Mouse (Mus musculus) lung, postnatal 25 days (tissue): ENCODE measurements around the gene Npr1.

Experiments
- DNase-seq: peaks from one replicate; pipeline ENCODE4 v3.0.0; 2022; ENCODE audit warnings: low spot score

The Npr1 gene

GRCm38 (mm10) chr3:90437131-90437530, 28.5 kb downstream of the Npr1 start:
- DNase-seq: no peak

- DNase-seq: peak; percentile 86
Measured at GRCm38 (mm10) chr3:90434073-90434730, 31.5 kb downstream of the Npr1 start.

GRCm38 (mm10) chr3:90433381-90434020, 32.2 kb downstream of the Npr1 start, which contains the start of gene Ints3:
Gene Ints3, minus strand, starts transcription at chr3:90433622.
- peak; percentile 100 for DNase-seq

GRCm38 (mm10) chr3:90432811-90433219, 32.9 kb downstream of the Npr1 start:
- peak; percentile 41 for DNase-seq

GRCm38 (mm10) chr3:90432348-90432747, 33.3 kb downstream of the Npr1 start:
- DNase-seq: no peak

GRCm38 (mm10) chr3:90429576-90429975, 36.1 kb downstream of the Npr1 start:
- no peak for DNase-seq

GRCm38 (mm10) chr3:90428186-90428585, 37.5 kb downstream of the Npr1 start:
- DNase-seq: peak; percentile 37

GRCm38 (mm10) chr3:90427574-90427973, 38.1 kb downstream of the Npr1 start:
- DNase-seq: no peak

GRCm38 (mm10) chr3:90425499-90425898, 40.2 kb downstream of the Npr1 start:
- no peak for DNase-seq

- no peak for DNase-seq
Measured at GRCm38 (mm10) chr3:90423549-90423948, 42.1 kb downstream of the Npr1 start.

GRCm38 (mm10) chr3:90420696-90421095, 45.0 kb downstream of the Npr1 start:
- DNase-seq: no peak

- DNase-seq: no peak
Measured at GRCm38 (mm10) chr3:90413011-90413396, 52.7 kb downstream of the Npr1 start.

GRCm38 (mm10) chr3:90412312-90413010, 53.2 kb downstream of the Npr1 start:
- peak; percentile 83 for DNase-seq

GRCm38 (mm10) chr3:90408721-90409120, 56.9 kb downstream of the Npr1 start:
- no peak for DNase-seq

GRCm38 (mm10) chr3:90406414-90406813, 59.3 kb downstream of the Npr1 start:
- DNase-seq: no peak

GRCm38 (mm10) chr3:90404609-90405008, 61.1 kb downstream of the Npr1 start:
- DNase-seq: no peak

GRCm38 (mm10) chr3:90404121-90404520, 61.5 kb downstream of the Npr1 start:
- no peak for DNase-seq

- DNase-seq: no peak
Measured at GRCm38 (mm10) chr3:90400993-90401392, 64.7 kb downstream of the Npr1 start.
